Mouse (Mus musculus) hindbrain, postnatal 0 days (tissue): ENCODE measurements around the gene Tmem215. TPM values are rescaled to one million over a fixed set of nuclear protein-coding genes. Genes with fewer than 3 reads are reported as not detected.

Experiments used
- ATAC-seq: fragments of 200-750 bp; cut with Nextera tagmentation; 2 replicates; pipeline ENCODE4 v1.8.0; 2017; ENCODE audit warnings: mild to moderate bottlenecking, moderate TSS enrichment, moderate library complexity
- DNase-seq: peaks from one replicate; pipeline ENCODE4 v3.0.0-alpha.2; 2015; ENCODE audit warnings: low spot score
- H3K27ac ChIP-seq: fragments of 300-500 bp; sonication (generic); 2 replicates; pipeline ENCODE4 v1.5.1; 2014; ENCODE audit warnings: mild to moderate bottlenecking
- H3K27me3 ChIP-seq: fragments of 300-500 bp; sonication (generic); 2 replicates; pipeline ENCODE4 v1.6.1; 2014; ENCODE audit warnings: low read length, mixed read lengths; ENCODE audit not compliant: insufficient read depth
- H3K36me3 ChIP-seq: fragments of 300-500 bp; sonication (generic); 2 replicates; pipeline ENCODE4 v1.6.1; 2014; ENCODE audit warnings: low read length, mixed read lengths; ENCODE audit not compliant: insufficient read depth
- H3K4me1 ChIP-seq: fragments of 300-500 bp; sonication (generic); 2 replicates; pipeline ENCODE4 v1.6.1; 2014; ENCODE audit warnings: antibody characterized with exemption, low read length, mixed read lengths; ENCODE audit not compliant: insufficient read depth
- H3K4me2 ChIP-seq: fragments of 300-500 bp; sonication (generic); 2 replicates; pipeline ENCODE4 v1.6.1; 2014; ENCODE audit warnings: low read depth, mild to moderate bottlenecking, low read length, moderate library complexity, mixed read lengths
- H3K4me3 ChIP-seq: fragments of 300-500 bp; sonication (generic); 2 replicates; pipeline ENCODE4 v1.5.1; 2014; ENCODE audit warnings: low read length
- H3K9ac ChIP-seq: fragments of 300-500 bp; sonication (generic); replicated peaks from 2 replicates; pipeline ENCODE4 v1.6.1; 2014; ENCODE audit warnings: mild to moderate bottlenecking, low read length, moderate library complexity, mixed read lengths
- H3K9me3 ChIP-seq: fragments of 300-500 bp; sonication (generic); 2 replicates; pipeline ENCODE4 v1.6.1; 2016; ENCODE audit warnings: low read length, mixed read lengths
- CTCF ChIP-seq: IDR thresholded peaks from 2 replicates; pipeline ENCODE4 v1.5.1; 2016; ENCODE audit warnings: antibody characterized with exemption, control low read depth, low read depth
- WGBS: fragments of 180-500 bp; shearing (Covaris S2); extraction: QIAGEN DNeasy Blood & Tissue Kit; methylation state at CpG from one replicate; pipeline ENCODE4 v1.1.7; 2014; 5-methylcytosine and 5-hydroxymethylcytosine counted together
- polyA plus RNA-seq: library from polyadenylated mRNA; unstranded; fragments of >200 nt; fragmentation: Nextera tagmentation; extraction: Ambion mirVana; gene quantifications from 2 replicates; pipeline ENCODE4 v1.2.1, GENCODE M21; 2015
- total RNA-seq: library from RNA; depleted of rRNA; stranded (reverse); fragments of >200 nt; gene quantifications from 2 replicates; pipeline ENCODE4 v1.2.3, GENCODE M21; 2014; rRNA removed

Gene Tmem215
- total and polyA plus RNA-seq, 2 experiments from 2014 or later: 1.7 to 2.7 TPM

GRCm38 (mm10) chr4:40509534-40509933 lies 37.6 kb downstream of the Tmem215 start:
- no peaks in the 10 kb centered on the region for H3K4me1 ChIP-seq
- 43% methylated on average over 16 of the region's 16 CpGs for WGBS
- no peak overlapping the region; the same call in 1 of the 2 replicates for H3K9ac ChIP-seq
- H3K27me3 ChIP-seq: no peaks in the 10 kb centered on the region
- H3K4me3 ChIP-seq: no peak overlapping the region
- H3K36me3 ChIP-seq: no peaks in the 10 kb centered on the region
- H3K9me3 ChIP-seq: no peaks in the 10 kb centered on the region
- peak; percentile 58; the same call in 1 of the 2 replicates for ATAC-seq
- H3K4me2 ChIP-seq: 0 out of 2 replicates have a peak overlapping the region, but pooled peaks have one; percentile 13
- H3K27ac ChIP-seq: no peak overlapping the region
- DNase-seq: peak; percentile 40
- TF ChIP-seq CTCF: no peak

GRCm38 (mm10) chr4:40513235-40513634 lies 41.3 kb downstream of the Tmem215 start:
- H3K36me3 ChIP-seq: no peaks in the 10 kb centered on the region
- no peaks in the 10 kb centered on the region for H3K27me3 ChIP-seq
- H3K4me1 ChIP-seq: no peaks in the 10 kb centered on the region
- no peak overlapping the region for H3K9ac ChIP-seq
- ATAC-seq: no peak
- no peak overlapping the region for H3K4me3 ChIP-seq
- no peaks in the 10 kb centered on the region for H3K9me3 ChIP-seq
- DNase-seq: no peak
- no peak overlapping the region for H3K27ac ChIP-seq
- 87% methylated on average over 2 of the region's 2 CpGs for WGBS
- H3K4me2 ChIP-seq: no peak overlapping the region
- TF ChIP-seq CTCF: no peak

GRCm38 (mm10) chr4:40518545-40519324 lies 46.8 kb downstream of the Tmem215 start:
- no peak for DNase-seq
- Histone ChIP-seq H3K27me3 (no peaks in the 10 kb centered on the region), H3K4me2 (no peak overlapping the region), H3K36me3 (no peaks in the 10 kb centered on the region), H3K4me3 (no peak overlapping the region), H3K9me3 (no peaks in the 10 kb centered on the region), H3K27ac (no peak overlapping the region), H3K9ac (no peak overlapping the region), H3K4me1 (no peaks in the 10 kb centered on the region)
- no peak for TF ChIP-seq CTCF
- ATAC-seq: no peak
- 90% methylated on average over 14 of the region's 14 CpGs for WGBS

Other genes with a start within 250 kb of the Tmem215 start
- 4.2 and 7.0 TPM in 2 replicates for gene Ddx58, start 232.4 kb upstream of the Tmem215 start, total RNA-seq
- 2.3 and 4.2 TPM in 2 replicates for gene Ddx58, start 232.4 kb upstream of the Tmem215 start, polyA plus RNA-seq
- gene Smim27, start 202.6 kb upstream of the Tmem215 start, total RNA-seq: 0.31 and 1.7 TPM in 2 replicates
- 19.1 and 28.5 TPM in 2 replicates for gene Smim27, start 202.6 kb upstream of the Tmem215 start, polyA plus RNA-seq
- 19.1 and 21.3 TPM in 2 replicates for gene Topors, start 202.3 kb upstream of the Tmem215 start, total RNA-seq
- 30.0 and 30.7 TPM in 2 replicates for gene Topors, start 202.3 kb upstream of the Tmem215 start, polyA plus RNA-seq
- 180 TPM in 2 replicates for gene Ndufb6, start 192.8 kb upstream of the Tmem215 start, total RNA-seq
- gene Ndufb6, start 192.8 kb upstream of the Tmem215 start, polyA plus RNA-seq: 453 and 456 TPM in 2 replicates
- 12.9 and 13.2 TPM in 2 replicates for gene Aptx, start 231.0 kb downstream of the Tmem215 start, total RNA-seq
- 36.0 and 38.3 TPM in 2 replicates for gene Aptx, start 231.0 kb downstream of the Tmem215 start, polyA plus RNA-seq
- 64.4 and 65.3 TPM in 2 replicates for gene Dnaja1, start 250.0 kb downstream of the Tmem215 start, total RNA-seq
- gene Dnaja1, start 250.0 kb downstream of the Tmem215 start, polyA plus RNA-seq: 634 and 637 TPM in 2 replicates